Mouse (Mus musculus): ENCODE measurements around the gene Gm5926. TPM values are rescaled to one million over a fixed set of nuclear protein-coding genes. Genes with fewer than 3 reads are reported as not detected.
"Not testable (repeated sequence)": the region's sequence is repeated elsewhere in the genome, so short reads cannot be mapped to it uniquely, and the experiment has no call there.

The Gm5926 gene
- polyA plus RNA-seq (2015; fragmentation: Nextera tagmentation; extraction: Ambion mirVana) = not detected in 2 replicates

DNA sequence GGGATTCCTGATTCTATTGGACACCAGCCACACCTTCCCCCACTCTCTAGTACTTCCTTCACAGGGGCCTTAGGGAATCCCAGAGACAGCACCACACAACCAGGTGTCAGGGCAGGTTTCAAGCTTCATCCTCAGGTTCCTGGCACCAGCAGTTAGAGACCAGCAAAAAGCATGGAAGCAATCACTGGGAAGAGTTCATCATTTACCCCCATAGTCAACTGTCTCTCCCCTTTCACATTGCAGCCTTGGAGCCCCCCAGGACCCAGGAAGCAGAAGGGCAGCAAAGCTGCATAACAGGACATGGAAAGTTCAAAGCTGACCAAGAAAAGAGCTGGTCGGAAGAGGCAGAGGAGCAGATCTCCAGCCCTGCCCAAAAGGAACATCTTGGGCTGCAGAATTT, at the start of gene Gm5926:
Gene Gm5926 (plus strand): TSS at position 301 of the 400 bp plus-strand sequence.
- not testable (repeated sequence) for H3K9me3 ChIP-seq (ENCODE audit: control insufficient read depth); H3K27ac ChIP-seq (ENCODE audit: low read depth, low read length); H3K36me3 ChIP-seq (ENCODE audit: control insufficient read depth, insufficient read depth); H3K27me3 ChIP-seq (replicated peaks; ENCODE audit: control insufficient read depth, insufficient read depth, low read length); ATAC-seq; H3K4me2 ChIP-seq (replicated peaks; ENCODE audit: low read depth); H3K9ac ChIP-seq (ENCODE audit: low read depth, low read length); H3K4me3 ChIP-seq (ENCODE audit: low read depth, low read length); H3K4me1 ChIP-seq (replicated peaks; ENCODE audit: control insufficient read depth, insufficient read depth, low read length)
- no CpG with 5 or more reads among the region's 1 CpGs for whole genome bisulfite sequencing

DNA sequence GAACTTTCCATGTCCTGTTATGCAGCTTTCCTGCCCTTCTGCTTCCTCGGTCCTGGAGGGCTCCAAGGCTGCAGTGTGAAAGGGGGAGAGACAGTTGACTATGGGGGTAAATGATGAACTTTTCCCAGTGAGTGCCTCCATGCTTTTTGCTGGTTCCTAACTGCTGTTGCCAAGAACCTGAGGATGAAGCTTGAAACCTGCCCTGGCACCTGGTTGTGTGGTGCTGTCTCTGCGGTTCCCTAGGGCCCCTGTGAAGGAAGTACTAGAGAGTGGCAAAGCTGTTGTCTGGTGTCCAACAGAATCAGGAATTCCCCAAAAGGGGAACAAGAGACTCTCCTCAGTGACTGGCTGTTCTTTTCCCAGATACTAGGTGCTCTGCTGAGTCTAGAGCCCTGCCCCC, 49.5 kb upstream of the Gm5926 start:
- not testable (repeated sequence) for H3K27me3 ChIP-seq (replicated peaks; ENCODE audit: control insufficient read depth, insufficient read depth, low read length); H3K36me3 ChIP-seq (ENCODE audit: control insufficient read depth, insufficient read depth); H3K4me1 ChIP-seq (replicated peaks; ENCODE audit: control insufficient read depth, insufficient read depth, low read length); ATAC-seq; H3K9ac ChIP-seq (ENCODE audit: low read depth, low read length); H3K9me3 ChIP-seq (ENCODE audit: control insufficient read depth); H3K27ac ChIP-seq (ENCODE audit: low read depth, low read length); H3K4me3 ChIP-seq (ENCODE audit: low read depth, low read length); H3K4me2 ChIP-seq (replicated peaks; ENCODE audit: low read depth)
- WGBS = 90% methylated on average over 1 of the region's 2 CpGs

DNA sequence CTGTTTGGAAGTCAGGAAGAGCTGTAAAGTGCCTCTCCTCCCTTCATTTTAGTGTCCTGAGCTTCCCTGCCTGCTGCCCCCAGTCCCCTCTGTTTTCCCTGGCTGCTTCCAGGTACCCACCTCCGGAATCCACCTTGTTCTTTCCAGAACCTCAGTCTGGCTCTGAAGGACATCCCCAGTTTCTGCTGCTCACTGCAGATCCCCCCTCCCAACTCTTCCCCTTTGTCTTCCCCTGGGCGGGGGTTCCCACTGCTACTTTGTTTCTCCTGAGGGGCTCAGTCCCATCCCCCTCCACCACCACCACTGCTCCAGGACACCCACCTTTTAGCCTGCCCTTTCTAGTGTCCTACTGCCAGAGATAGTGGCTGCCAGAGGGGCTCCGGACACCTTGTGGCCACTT, 49.1 kb upstream of the Gm5926 start:
- WGBS = 72% methylated on average over 3 of the region's 3 CpGs
- not testable (repeated sequence) for H3K9me3 ChIP-seq (ENCODE audit: control insufficient read depth); H3K27ac ChIP-seq (ENCODE audit: low read depth, low read length); H3K36me3 ChIP-seq (ENCODE audit: control insufficient read depth, insufficient read depth); H3K27me3 ChIP-seq (replicated peaks; ENCODE audit: control insufficient read depth, insufficient read depth, low read length); H3K4me1 ChIP-seq (replicated peaks; ENCODE audit: control insufficient read depth, insufficient read depth, low read length); H3K4me2 ChIP-seq (replicated peaks; ENCODE audit: low read depth); H3K9ac ChIP-seq (ENCODE audit: low read depth, low read length); H3K4me3 ChIP-seq (ENCODE audit: low read depth, low read length); ATAC-seq

Other genes starting within 250 kb of the Gm5926 start
- not detected in 2 replicates for gene Btbd35f1, start 90.7 kb upstream of the Gm5926 start, polyA plus RNA-seq (2015; fragmentation: Nextera tagmentation; extraction: Ambion mirVana)
- gene Btbd35f21, start 75.4 kb downstream of the Gm5926 start, polyA plus RNA-seq (2015; fragmentation: Nextera tagmentation; extraction: Ambion mirVana) = not detected in 2 replicates
- gene Btbd35f30, start 243.9 kb downstream of the Gm5926 start, polyA plus RNA-seq (2015; fragmentation: Nextera tagmentation; extraction: Ambion mirVana) = not detected in 2 replicates